Mouse (Mus musculus) adrenal gland, postnatal 10 days (tissue): Measurements from ENCODE around the gene Vav3. TPM values are rescaled to one million over a fixed set of nuclear protein-coding genes. Genes with fewer than 3 reads are reported as not detected.
A peak's percentile ranks its signal among the peaks of the same experiment; 100 is the strongest.

ENCODE experiments used
- DNase-seq: peaks from one replicate; pipeline ENCODE4 v3.0.0; 2021; ENCODE audit warnings: mixed read lengths
- total RNA-seq, 2 experiments: library from RNA; stranded (reverse); gene quantifications; 2 replicates each; pipeline ENCODE4 v1.2.3; 2021

Vav3 gene
- total RNA-seq, 2 experiments from 2014 or later = 5.7 to 6.2 TPM

DNA sequence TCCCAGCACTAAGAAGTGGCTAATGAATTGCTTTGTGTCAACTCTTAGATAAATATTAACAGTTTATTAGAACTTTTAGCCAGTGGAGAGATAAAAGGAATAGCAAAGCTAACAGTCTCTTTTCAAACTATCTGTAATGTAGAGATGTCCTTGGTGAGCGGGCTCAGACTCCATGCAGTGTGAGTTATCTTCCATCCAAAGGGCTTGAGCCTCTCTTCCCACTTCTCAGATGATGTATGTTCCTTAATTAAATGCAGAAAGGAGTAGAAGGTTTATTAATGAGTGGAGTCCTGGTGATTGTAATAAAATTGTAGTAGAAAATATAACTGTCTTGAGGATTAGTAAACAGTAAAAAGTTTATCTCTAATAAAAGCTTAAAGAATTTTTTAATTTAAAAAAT lies 169.3 kb downstream of the Vav3 start:
- DNase-seq = no peak

DNA sequence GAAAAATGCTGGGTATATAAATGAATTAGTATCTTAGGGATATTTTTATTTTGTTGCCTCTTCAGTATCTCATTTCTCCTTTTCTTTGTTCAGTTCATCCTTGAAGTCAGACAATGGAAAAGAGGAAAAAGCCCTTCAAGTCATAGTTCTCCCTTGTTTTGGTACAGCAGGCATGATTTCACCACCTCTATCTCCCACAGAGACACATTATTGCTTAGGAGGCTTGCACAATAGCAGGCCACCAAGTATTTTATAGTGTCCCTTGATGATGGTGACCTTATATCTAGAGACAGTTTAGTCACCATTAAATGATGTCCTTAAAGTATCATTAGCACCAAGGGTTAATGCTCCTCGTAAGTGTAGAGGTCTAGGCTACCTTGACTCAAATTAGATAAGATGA lies 171.4 kb downstream of the Vav3 start:
- no peak for DNase-seq

DNA sequence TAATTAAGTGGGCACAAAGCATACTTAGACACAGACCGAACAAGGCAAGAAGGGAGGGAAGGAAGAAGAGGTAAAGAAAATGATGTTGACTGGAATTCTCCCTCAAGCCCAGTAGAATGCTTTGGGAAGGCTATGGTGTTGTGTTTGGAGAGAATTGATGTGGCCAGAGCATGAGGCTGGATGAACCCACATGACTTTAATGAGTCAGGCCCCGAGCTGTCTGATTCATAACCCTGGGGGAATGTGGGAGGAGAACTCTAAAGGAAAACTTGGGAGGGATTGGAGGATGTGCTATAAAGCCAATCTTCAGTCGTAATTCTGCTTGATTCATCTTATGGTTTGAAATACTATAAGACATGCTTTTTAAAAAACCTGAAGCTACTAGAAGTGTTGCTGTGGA lies 175.0 kb downstream of the Vav3 start:
- no peak for DNase-seq

DNA sequence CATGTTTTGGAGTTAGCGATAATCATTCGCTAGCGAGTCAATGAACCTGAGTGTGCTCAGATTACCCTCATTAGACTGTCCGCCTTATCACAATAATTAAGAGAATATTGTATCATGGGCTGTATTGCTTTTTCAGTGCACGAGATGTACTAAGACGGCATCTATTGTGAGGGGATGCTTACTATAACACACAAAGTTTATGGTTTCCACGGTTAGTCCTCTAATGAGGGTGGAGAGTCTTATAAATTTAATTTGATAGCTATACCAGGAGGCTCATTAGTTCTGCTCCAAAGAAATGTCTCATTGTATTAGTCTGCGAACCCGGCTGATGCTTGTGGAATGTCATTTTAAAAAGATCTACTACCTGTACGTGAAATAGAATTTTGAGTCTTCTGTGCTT lies 175.9 kb downstream of the Vav3 start:
- DNase-seq = no peak

DNA sequence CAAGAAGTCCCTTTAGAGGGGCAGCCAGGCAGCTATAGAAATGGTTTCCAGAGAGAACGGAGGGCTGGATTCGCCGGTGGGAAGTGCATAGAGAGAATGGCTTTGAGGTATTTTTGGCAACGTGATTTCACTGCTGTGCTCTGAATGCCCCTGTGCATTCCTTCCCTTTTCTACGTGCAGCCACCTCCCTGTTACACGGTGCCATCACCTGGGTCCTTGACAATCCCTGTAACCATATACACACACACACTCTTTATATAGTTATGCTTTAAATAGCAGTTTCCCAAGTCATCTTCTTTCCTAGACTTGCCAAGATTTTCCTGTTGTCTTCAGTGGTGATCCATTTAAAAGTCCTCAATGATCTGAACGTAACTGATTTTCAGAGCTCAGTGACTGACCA lies 181.7 kb downstream of the Vav3 start:
- DNase-seq = no peak

DNA sequence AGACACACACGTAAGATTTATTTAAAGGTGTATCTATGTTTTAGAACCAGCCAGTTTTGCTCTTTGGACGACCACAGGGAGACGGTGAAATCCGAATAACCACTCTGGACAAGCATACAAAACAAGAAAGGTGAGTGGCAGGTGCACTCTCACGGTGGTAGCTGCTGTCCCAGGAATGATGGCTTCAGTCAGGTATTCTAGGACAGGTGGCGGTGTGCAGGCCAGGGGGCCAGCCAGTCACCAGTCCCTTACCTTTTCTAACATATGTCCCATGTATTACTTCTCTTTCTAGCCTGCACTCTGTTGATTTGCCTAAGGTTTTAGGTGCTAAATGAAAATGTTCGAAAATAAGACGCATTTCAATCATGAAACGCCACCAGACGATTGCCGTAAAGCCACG lies 185.4 kb downstream of the Vav3 start:
- no peak for DNase-seq

DNA sequence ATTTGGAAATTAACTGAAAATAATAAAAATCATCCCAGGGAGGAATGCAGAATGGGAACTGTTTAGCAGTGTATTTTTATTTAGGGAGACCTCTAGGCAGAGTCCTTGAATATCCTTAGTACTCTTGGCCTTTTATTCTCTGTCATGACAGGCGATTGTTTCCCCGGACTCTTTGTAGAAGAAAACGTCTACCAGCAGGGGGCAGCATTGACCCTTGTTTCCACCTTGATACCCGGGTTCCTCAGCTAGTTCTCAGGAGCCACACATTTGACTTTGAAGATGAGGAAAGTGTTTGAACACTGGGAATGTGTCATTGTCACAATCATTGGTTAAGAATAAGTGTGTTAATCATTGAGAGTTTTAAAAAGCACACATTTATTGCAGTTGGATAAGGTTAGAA lies 185.8 kb downstream of the Vav3 start:
- peak; percentile 91 for DNase-seq

DNA sequence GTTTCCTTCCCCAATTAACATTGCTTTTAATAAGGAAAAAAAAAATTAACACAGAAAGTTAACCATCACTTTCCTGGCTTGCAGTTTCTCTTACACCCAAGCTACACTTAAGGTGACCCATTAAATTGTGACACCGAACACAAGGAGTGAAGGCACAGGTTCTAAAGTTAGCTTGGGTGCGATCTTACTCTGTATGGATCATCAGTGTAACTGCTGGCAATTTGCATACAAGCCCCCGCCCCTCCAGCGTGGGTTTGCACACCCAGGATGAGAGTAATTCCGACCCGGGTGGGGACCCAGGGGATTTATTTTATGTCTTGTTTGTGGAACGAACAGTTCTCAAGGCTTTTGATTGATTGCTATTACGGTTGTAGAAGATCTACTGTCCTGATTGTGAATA lies 186.2 kb downstream of the Vav3 start:
- no peak for DNase-seq

DNA sequence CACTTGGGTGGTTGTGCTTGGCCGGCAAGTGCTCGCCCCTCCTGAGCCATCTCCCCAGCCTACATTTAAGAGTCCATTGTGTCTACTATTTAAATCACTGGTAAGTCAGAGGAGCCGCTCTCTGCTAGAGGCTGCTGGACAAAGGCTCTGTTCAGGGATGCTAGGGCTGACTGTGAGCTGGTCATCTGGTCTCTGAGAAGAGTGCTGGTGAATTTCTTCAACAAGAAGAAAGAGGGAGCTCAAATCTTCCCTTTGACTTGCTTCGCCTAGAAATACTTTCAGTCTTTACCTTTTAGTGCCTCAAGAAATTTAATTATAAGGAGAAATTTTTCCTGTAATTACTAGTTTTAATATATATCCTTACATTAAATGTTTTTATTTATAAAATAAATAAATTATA lies 188.2 kb downstream of the Vav3 start:
- no peak for DNase-seq

DNA sequence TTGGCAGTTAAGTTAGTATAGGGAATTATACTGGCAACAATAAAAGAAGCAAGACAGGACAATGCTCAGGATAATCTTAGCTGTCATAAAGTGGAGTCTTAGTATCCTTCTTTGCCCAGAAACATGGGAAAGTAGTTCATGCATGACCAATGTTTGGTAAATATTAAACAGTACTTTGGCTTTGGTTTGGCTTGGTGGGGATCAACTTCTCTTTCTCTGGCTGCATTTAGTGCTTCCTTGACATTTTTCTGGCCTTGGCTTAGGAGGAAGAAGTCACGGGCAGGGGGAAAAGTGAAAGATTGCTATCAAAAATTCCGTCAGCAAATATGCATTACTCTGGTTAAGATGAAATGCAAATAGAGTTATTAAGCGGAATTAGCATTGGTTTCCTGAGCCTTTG lies 197.2 kb downstream of the Vav3 start:
- no peak for DNase-seq

DNA sequence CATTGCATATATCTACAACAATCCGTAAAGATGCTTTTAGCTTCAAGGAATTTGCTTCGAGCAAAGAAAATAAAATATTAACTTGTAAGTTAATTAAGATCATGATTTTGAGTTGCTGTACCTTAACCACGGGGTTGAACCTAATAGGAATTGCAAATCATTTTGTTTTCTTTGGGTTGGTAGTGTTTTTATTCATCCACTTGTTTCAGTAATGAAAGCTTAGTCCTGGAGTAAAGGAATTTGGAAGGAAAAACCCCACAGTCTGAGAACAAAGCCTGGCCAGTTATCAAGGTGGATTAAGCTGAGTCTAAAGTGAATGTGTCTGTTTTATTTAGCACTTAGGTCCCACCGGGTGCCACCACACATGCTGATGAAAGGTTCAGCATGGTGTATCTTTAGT lies 199.6 kb downstream of the Vav3 start:
- DNase-seq = no peak

DNA sequence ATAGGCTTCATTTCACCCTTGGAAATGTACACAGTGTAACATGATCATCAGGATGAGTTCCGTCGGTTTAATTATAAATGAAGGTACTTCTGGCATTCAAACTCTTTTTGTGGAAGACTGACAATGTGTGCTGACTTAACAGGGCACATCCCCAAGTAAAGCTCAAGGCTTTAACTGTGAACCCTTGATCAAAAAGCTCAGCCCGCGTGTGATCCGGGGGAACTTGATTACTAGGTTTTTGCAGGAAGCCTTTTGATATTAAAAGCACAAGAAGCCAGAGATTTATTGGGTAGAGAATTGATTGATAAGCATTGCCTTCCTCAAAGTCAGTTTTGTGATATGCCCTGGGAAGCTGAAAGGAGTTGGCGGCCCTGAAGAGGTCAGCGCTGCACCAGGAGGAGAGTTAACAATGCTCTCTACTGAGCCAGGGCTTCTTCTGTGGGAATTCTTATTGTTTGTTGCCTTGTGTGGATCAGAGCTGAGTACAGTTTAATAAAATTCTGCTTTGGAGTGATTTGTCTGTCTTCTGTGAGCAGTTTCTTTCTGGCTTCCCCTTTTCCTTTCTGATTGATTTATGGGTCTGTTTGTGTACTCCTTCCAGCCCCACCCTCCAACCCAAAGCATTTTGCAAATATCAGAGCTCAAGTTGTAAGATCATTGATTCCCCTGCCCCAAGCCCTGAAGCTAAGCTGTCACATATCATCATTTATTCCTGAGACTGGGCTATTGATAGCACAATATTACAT lies 204.2 kb downstream of the Vav3 start:
- no peak for DNase-seq

DNA sequence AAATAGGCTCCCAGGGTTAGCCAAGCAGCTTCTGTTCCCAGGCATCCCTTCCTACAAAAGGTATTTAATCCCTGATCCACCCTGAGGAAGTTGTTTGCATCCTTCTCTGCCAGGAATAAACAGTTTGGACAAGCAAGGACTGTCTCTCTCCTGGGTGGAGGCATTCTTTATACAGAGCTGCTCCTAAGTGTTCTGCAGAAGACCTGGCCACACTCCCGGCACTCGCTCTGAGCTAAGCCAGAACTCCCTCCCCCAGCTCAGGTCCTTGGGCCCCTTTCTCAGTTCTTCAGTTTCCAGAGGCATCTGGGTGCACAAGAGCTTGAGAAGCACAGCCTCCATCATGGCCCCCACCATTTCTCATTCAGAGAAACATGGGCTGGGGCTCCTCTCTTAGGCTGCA lies 216.9 kb downstream of the Vav3 start:
- no peak for DNase-seq

DNA sequence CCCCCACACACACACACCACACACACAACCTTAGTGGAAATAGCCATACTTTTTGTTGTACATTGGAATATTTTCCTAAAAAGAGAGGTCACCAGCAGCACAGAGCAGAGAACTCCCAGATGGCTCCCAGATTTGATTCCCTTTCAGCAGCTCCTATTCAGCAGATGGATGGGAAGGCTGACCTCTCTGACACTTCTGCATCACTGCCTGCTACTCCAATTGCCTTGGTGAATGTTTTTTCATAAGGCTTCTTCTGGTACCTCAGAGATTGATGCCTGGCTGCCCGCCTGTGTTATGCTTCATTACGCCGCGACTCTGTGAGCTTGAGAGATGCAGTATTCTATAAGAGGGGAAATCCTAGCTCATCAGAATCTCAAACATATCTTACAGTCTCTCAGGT lies 220.8 kb downstream of the Vav3 start:
- no peak for DNase-seq

DNA sequence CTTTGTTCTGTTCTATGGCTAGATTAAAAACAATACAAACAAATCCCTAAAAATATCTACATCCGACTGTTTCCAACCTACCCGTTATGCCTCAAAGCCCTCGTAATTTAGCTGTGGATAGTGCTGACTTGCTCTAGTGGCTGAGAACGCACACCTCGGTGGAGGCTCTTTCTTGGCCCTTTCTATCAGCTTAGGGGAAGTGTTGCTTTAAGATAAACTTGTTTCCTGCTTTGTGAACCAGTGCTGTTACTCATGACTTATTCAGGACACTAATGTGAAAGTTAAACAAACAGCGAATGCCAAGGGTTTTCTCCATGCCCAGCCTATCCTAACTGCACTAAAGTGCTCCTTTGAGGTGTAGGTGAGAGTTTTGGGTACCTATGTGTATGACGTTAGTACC lies 221.3 kb downstream of the Vav3 start:
- no peak for DNase-seq

DNA sequence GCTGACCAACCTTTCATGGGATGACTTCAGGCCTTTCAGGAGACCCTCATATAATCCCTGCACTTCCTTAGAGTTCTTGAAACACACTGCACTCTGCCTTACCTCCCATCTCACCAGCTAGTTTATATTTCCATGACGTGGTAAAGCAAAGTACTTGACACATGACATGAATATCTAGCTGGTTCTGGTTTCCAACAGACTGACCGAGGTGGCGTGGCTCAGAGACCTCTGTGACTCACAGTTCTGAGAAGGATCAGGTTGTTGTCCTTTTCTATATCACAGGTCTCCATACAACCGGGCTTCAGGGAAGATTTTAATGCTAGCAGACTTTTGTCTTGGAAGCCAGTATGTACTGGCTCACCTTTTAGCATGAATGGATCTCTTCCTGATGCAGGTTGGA lies 221.8 kb downstream of the Vav3 start:
- no peak for DNase-seq

DNA sequence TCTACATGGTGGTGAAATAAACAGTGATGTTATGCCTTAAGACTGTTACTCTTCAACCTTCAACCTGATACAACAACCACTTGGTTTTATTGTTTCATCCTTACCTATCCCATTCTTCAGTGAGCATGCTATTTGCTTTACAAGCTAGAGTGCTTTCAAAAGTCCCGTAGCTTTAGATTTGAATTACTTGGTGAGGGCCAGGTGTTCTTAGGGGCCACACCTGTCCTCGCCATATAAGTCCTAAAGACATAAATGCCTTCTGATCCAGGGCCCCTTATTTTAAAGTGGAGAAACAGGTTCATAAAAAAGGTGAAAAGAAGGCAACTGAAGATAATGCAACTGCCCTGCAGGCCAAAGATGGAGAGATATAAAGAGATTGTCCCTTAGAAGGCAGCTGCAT lies 224.0 kb downstream of the Vav3 start:
- DNase-seq = no peak

DNA sequence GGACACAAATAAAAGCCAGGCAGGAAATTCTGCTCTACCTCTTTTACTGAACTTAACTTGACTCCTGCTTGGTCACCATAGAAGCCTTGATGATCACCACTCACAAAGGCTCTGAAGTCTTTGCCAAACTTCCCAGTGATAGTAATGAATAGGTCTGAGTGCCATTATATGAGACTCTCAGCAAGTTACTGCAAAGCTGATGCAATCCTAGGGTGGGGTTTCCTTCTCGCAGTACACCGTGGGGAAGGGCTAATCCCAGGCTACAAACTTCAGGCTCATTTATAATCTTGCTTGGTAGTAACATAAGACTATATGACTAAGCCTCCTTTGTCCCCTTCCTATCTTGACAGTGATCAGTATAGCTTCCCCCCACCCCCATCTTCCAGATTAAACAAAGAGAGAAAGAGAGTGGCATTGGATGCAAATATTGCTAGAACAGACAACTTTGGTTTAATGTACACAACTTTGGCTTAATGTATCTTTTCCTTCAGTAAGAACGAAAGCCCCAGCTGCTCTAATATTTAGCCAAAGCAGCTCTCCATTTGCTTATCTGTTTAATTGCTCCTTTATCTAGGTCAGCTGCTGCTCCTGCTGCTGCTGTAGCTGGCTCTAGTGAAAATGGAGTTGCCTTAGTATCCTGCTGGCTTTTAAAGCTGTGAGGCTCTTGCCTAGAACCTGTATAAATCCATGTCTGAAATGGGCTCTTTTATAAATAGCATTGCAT lies 228.3 kb downstream of the Vav3 start:
- no peak for DNase-seq

DNA sequence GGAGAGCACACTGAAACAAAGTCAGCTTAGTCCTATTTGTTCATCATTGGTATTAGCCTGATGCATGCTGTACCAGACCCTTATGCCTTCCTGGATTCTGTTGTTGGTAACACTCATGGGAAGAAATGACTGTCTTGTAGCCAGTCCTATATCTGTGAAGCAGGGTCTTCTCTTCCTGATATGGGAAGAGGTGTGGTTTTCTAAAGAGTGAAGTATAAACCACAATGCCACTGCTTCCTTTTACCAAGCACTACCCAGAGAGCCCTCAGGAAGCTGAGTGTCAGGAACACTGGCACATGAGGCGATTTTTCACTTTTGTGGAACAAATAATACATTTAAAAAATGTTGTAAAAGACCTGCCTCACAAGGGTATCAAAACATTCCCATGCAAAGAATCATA lies 231.0 kb downstream of the Vav3 start:
- no peak for DNase-seq

DNA sequence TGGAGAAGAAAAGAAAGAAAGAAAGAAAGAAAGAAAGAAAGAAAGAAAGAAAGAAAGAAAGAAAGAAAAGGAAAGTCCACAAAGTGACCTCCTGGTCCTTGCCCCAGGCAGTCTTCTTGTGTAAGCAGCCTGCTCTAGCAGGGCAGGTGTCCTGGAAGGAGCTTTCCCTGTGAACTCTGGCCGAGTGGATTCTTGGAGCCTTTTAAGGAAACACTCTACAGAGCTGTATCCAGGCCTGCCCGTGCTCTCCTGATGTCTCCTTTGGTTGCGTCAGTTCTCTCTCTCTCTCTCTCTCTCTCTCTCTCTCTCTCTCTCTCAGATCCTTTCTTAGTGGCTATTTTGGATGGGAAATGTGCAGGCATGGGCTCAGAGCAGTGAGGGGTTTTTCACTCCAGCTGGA lies 232.4 kb downstream of the Vav3 start:
- no peak for DNase-seq

DNA sequence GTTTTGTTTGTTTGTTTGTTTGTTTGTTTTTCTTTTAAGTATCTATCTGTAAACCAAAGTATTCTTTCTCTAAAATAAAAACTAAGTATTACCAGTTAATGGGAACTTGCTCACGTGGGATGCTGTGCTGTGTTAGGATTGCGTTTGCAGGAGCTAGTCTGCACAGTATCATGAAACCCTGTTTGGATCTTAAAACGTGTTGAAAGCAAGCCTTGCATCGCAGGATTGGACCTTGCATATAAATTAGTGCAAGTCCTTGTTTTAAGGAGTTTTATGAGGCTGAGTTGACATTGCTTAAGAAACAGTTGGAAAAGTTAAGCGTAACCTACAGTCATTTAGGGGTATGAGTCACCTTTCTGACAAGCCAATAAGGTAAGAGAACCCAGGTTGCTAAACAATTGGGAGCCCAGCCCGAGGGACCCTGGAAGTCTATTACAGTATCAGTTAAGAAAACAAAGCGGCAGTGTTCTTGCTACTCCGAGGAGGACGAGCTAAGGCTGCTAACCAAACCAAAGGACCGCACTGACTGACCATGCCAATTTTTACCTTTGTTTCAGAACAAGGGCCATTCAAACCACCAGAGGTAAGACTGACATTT lies 233.2 kb downstream of the Vav3 start:
- no peak for DNase-seq

DNA sequence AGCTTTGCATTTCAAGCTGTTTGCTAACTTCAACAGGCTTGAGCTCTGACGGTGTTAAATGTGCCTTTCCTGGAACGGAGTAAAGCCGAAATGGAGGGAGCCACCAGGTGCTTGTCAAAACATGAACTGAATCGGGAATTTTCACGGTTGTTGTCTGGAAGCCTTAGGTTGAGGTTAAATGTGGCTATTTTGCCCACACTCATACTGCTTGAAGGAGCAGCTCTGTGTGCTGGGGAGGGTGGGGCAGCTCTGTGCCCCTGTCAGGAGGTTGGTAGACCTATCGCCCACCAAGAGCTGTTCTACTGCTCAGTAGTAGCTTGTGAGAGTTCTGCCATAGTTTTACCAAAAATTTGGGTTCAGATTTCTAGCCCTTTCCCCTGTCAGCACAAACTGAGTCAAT lies 233.7 kb downstream of the Vav3 start:
- DNase-seq = no peak

DNA sequence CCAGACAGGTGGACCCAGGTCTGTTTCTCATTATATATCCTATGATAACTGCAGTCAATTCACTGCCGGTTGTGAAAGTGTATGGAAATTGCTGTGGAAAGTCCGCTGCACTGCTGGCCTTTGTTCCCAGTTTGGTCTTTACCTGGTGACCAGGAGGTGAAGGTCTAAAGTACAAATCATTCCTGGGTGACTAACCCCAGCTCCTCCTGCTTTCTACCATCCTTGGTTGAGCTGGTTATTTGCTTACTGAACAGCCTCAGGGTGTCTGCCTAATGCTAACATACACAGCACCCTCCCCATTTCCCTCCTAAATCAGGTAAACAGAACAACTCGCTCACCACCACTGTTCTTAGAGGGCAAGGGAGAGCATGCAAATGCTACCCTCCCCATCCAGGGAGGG lies 237.9 kb downstream of the Vav3 start:
- DNase-seq = no peak

DNA sequence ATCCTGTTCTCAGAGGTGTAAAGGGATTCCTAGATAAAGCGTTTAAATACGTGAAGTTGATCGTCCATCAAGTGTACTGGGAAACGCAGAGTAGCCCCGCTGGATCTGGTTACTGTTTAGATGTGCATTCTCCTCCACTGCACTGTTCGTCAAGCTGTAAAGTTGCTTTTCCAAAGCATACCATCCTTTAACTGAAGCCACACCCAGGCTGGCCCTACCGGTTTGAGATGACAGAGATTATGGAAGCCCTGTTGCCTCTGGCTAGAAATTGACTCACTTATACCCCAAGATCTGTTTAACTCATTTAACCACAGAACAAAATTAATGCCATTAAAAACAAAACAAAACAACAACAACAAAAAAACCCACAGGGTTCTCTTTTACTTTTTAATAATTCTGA lies 238.5 kb downstream of the Vav3 start:
- DNase-seq = no peak
